Mouse (Mus musculus): ENCODE data around the gene D6Ertd527e.
"Not testable (repeated sequence)": the region's sequence is repeated elsewhere in the genome, so short reads cannot be mapped to it uniquely, and the experiment has no call there.

D6Ertd527e gene

GRCm38 (mm10) chr6:87104123-87104796, at the start of gene D6Ertd527e:
Gene D6Ertd527e (plus strand): TSS chr6:87104746.
- no peak for DNase-seq (ENCODE audit: low spot score in 2 of 2)

- no peak for DNase-seq (ENCODE audit: low spot score in 2 of 2)
Measured at GRCm38 (mm10) chr6:87059754-87060153, 44.8 kb upstream of the D6Ertd527e start.

- DNase-seq (ENCODE audit: low spot score in 2 of 2), result no peak
Measured at GRCm38 (mm10) chr6:87063586-87063985, 41.0 kb upstream of the D6Ertd527e start.

- DNase-seq (ENCODE audit: low spot score in 2 of 2), result no peak
Measured at GRCm38 (mm10) chr6:87068209-87068608, 36.3 kb upstream of the D6Ertd527e start.

- DNase-seq (ENCODE audit: low spot score in 2 of 2), result no peak
Measured at GRCm38 (mm10) chr6:87069195-87069900, 35.2 kb upstream of the D6Ertd527e start.

- DNase-seq (ENCODE audit: low spot score in 2 of 2), result no peak
Measured at GRCm38 (mm10) chr6:87070641-87071040, 33.9 kb upstream of the D6Ertd527e start.

GRCm38 (mm10) chr6:87072759-87073158, 31.8 kb upstream of the D6Ertd527e start:
- no peak for DNase-seq (ENCODE audit: low spot score in 2 of 2)

GRCm38 (mm10) chr6:87075092-87075685, 29.4 kb upstream of the D6Ertd527e start:
- no peak for DNase-seq (ENCODE audit: low spot score in 2 of 2)

GRCm38 (mm10) chr6:87079457-87079856, 25.1 kb upstream of the D6Ertd527e start:
- DNase-seq (ENCODE audit: low spot score in 2 of 2), result no peak

- DNase-seq (ENCODE audit: low spot score in 2 of 2), result no peak
Measured at GRCm38 (mm10) chr6:87085026-87085425, 19.5 kb upstream of the D6Ertd527e start.

GRCm38 (mm10) chr6:87088356-87088755, 16.2 kb upstream of the D6Ertd527e start:
- DNase-seq (ENCODE audit: low spot score in 2 of 2), result no peak

GRCm38 (mm10) chr6:87090877-87091276, 13.7 kb upstream of the D6Ertd527e start:
- DNase-seq (ENCODE audit: low spot score in 2 of 2), result no peak

GRCm38 (mm10) chr6:87092476-87092875, 12.1 kb upstream of the D6Ertd527e start:
- DNase-seq (ENCODE audit: low spot score in 2 of 2), result no peak

GRCm38 (mm10) chr6:87093631-87094030, 10.9 kb upstream of the D6Ertd527e start:
- not testable (repeated sequence) for DNase-seq (ENCODE audit: low spot score in 2 of 2)

- DNase-seq (ENCODE audit: low spot score in 2 of 2), result no peak
Measured at GRCm38 (mm10) chr6:87099261-87099660, 5.3 kb upstream of the D6Ertd527e start.

- DNase-seq (ENCODE audit: low spot score in 2 of 2), result no peak
Measured at GRCm38 (mm10) chr6:87099671-87100296, 4.8 kb upstream of the D6Ertd527e start.

- DNase-seq (ENCODE audit: low spot score in 2 of 2), result no peak
Measured at GRCm38 (mm10) chr6:87100297-87101020, 4.1 kb upstream of the D6Ertd527e start.

GRCm38 (mm10) chr6:87101281-87101954, 3.1 kb upstream of the D6Ertd527e start:
- DNase-seq (ENCODE audit: low spot score in 2 of 2), result peak; percentile 92 to 93

GRCm38 (mm10) chr6:87101955-87102353, 2.6 kb upstream of the D6Ertd527e start:
- DNase-seq (ENCODE audit: low spot score in 2 of 2), result no peak

GRCm38 (mm10) chr6:87102421-87102911, 2.1 kb upstream of the D6Ertd527e start:
- DNase-seq (ENCODE audit: low spot score in 2 of 2), result no peak

GRCm38 (mm10) chr6:87103314-87103713, 1.2 kb upstream of the D6Ertd527e start:
- DNase-seq (ENCODE audit: low spot score in 2 of 2), result no peak

Data from frontal cortex, postnatal 25 days (tissue).